Mouse (Mus musculus): Measurements from ENCODE around the gene Cpb2. TPM values are rescaled to one million over a fixed set of nuclear protein-coding genes. Genes with fewer than 3 reads are reported as not detected.

Gene Cpb2
- polyA plus RNA-seq, 1 experiment from 2014 or later = 0.17 TPM

GRCm38 (mm10) chr14:75323354-75323753 lies 81.3 kb downstream of the Cpb2 start:
- 98% methylated on average over 32 of the region's 32 CpGs for WGBS

GRCm38 (mm10) chr14:75328062-75328461 lies 86.0 kb downstream of the Cpb2 start:
- Histone ChIP-seq H3K9ac (no peak overlapping the region), H3K4me1 (replicated peaks; ENCODE audit: control insufficient read depth, insufficient read depth, low read length) (no peaks in the 10 kb centered on the region), H3K4me3 (replicated peaks; ENCODE audit: low read length) (no peak overlapping the region), H3K36me3 (replicated peaks; ENCODE audit: control insufficient read depth, insufficient read depth) (peaks cover 83% of the 10 kb centered on the region), H3K27ac (no peak overlapping the region), H3K4me2 (replicated peaks) (no peak overlapping the region), H3K9me3 (ENCODE audit: control insufficient read depth, low read length) (no peaks in the 10 kb centered on the region), H3K27me3 (ENCODE audit: control insufficient read depth, insufficient read depth, low read length) (no peaks in the 10 kb centered on the region)
- no peak for ATAC-seq (ENCODE audit: low FRiP score)
- WGBS = 86% methylated on average over 8 of the region's 8 CpGs
- DNase-seq (ENCODE audit: low spot score) = no peak

More at GRCm38 (mm10) chr14:75323354-75323753, 81.3 kb downstream of the Cpb2 start:
- DNase-seq (ENCODE audit: low spot score) (no peak), ATAC-seq (ENCODE audit: low FRiP score) (no peak)
- Histone ChIP-seq H3K4me3 (replicated peaks; ENCODE audit: low read length) (no peak overlapping the region), H3K27ac (no peak overlapping the region), H3K9me3 (ENCODE audit: control insufficient read depth, low read length) (no peaks in the 10 kb centered on the region), H3K9ac (no peak overlapping the region), H3K4me1 (replicated peaks; ENCODE audit: control insufficient read depth, insufficient read depth, low read length) (no peaks in the 10 kb centered on the region), H3K4me2 (replicated peaks) (no peak overlapping the region), H3K27me3 (ENCODE audit: control insufficient read depth, insufficient read depth, low read length) (no peaks in the 10 kb centered on the region), H3K36me3 (replicated peaks; ENCODE audit: control insufficient read depth, insufficient read depth) (peaks cover 61% of the 10 kb centered on the region)

DNA sequence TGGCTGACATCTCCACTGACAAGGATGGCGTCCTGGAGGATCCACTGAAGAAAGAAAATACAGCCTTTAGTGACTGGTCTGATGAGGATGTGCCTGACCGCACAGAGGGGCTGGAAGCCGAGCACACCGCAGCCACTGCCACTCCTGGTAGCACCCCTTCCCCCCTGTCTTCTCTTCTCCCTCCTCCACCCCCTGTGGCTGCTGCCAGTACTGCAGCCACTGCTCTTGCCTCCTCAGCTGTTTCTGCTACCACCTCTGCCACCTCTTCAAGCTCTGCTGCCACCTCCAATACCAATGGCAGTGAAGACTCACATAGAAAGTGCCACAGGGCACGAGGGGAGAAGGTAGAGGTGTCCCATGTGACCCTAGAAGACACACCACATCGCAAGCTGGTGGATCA lies 88.5 kb downstream of the Cpb2 start:
- Histone ChIP-seq H3K9me3 (ENCODE audit: control insufficient read depth, low read length) (no peaks in the 10 kb centered on the region), H3K9ac (no peak overlapping the region), H3K27ac (no peak overlapping the region), H3K4me3 (replicated peaks; ENCODE audit: low read length) (no peak overlapping the region), H3K4me1 (replicated peaks; ENCODE audit: control insufficient read depth, insufficient read depth, low read length) (no peaks in the 10 kb centered on the region), H3K4me2 (replicated peaks) (no peak overlapping the region), H3K27me3 (ENCODE audit: control insufficient read depth, insufficient read depth, low read length) (no peaks in the 10 kb centered on the region), H3K36me3 (replicated peaks; ENCODE audit: control insufficient read depth, insufficient read depth) (peaks cover 68% of the 10 kb centered on the region)
- DNase-seq (ENCODE audit: low spot score) (no peak), ATAC-seq (ENCODE audit: low FRiP score) (no peak)
- WGBS = 83% methylated on average over 6 of the region's 6 CpGs

Small RNAs within 50 kb of the gene (microRNA-seq; reads per million reads assigned to microRNA genes)
- not detected for gene Gm44482

Other genes with a start within 250 kb of the Cpb2 start
- 0.13 and 0.27 TPM in 2 replicates for gene Rubcnl, start 226.3 kb upstream of the Cpb2 start, polyA plus RNA-seq (2014; fragmentation: Nextera tagmentation; extraction: Ambion mirVana)
- gene Lrrc63, start 111.4 kb upstream of the Cpb2 start, polyA plus RNA-seq (2014; fragmentation: Nextera tagmentation; extraction: Ambion mirVana) = not detected in 2 replicates
- gene Lcp1, start 111.2 kb upstream of the Cpb2 start, polyA plus RNA-seq (2014; fragmentation: Nextera tagmentation; extraction: Ambion mirVana) = 16.3 and 16.4 TPM in 2 replicates
- 34.5 and 34.6 TPM in 2 replicates for gene Zc3h13, start 42.1 kb downstream of the Cpb2 start, polyA plus RNA-seq (2014; fragmentation: Nextera tagmentation; extraction: Ambion mirVana)
- 7.7 and 9.1 TPM in 2 replicates for gene Siah3, start 213.7 kb downstream of the Cpb2 start, polyA plus RNA-seq (2014; fragmentation: Nextera tagmentation; extraction: Ambion mirVana)